Mouse (Mus musculus) retina, embryonic 14.5 days (tissue): ENCODE measurements around the gene Fxyd3.
A peak's percentile ranks its signal among the peaks of the same experiment; 100 is the strongest.

Experiments used
- DNase-seq: peaks from one replicate; pipeline ENCODE4 v3.0.0-alpha.2; 2015; ENCODE audit warnings: low spot score

Gene Fxyd3

DNA sequence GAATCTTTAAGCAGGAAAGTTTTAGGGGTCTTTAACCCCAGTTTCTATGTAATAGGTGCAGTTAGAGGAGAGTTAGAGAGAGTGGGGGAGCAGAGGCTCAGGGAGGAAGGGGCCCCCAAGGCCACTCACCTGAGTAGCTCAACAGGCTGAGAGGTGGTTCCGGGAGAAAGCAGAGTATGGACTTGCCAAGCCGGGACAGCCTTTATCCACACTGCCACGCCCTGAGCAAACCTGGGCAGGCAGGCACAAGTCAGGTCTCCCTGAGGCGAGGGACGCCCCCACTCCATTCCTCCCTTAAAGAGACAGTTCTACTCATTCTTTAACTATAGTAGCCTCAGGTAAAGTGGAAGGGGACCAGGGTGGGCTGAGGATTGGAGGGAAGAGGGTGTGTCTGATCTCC, at the start of gene Fxyd3:
Gene Fxyd3, minus strand, starts transcription at position 213 of the 400 bp plus-strand sequence.
- no peak for DNase-seq

DNA sequence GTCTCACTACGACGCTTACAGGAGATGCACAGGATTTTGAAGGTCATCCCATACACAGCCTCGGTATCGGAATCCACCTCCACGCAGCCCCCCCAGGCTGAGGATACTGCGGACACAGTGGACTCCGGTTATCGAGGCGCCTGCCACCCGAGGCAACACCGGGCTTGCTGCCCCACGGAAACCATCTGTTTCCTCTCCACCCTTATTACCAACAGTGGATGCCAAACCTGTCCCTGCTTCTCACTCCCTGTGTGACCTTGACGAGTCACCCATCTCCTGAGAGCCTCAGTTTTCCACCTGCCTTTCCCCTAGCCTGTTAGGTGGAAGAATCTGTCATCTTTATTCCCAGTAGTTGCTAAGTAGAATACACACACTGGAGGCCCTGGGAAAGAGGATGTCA, 48.6 kb upstream of the Fxyd3 start:
- DNase-seq, result no peak

DNA sequence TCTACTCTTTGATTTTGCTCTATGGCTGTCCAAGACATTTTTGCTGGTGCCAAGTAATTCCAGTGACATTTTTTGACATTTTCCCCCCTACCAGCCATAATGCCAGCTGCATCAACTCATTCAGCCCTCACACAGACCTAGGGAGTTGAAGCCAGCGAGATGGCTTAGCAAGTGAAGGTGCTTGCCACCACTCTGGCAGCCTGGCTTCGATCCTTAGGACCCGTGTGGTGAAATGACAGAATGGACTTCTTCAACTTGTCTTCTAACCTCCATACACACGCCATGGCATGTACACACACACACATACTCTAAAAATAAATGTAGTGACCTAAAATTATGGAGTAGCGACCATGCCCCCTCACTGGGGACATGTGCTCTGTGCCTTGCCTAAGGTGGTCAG, 47.9 kb upstream of the Fxyd3 start:
- no peak for DNase-seq

DNA sequence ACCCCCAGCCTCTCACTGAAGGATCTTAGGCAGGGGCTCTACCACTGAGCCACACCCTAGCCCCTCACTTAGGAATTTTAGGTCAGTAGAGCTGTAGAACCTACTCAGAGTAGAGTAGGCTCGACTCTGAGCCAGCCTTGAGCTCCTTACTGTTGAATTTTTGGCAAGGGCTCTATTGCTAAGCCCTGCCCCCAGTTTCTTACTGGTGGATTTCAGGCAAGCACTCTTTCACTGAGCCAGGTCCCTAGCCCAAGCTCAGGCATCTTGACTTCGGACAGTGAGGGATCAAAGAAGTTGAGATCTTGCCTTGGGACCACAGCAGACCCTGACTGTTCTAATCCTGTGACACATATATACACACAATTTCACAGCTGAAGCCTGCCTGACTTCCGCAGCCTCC, 47.2 kb upstream of the Fxyd3 start:
- DNase-seq, result no peak

DNA sequence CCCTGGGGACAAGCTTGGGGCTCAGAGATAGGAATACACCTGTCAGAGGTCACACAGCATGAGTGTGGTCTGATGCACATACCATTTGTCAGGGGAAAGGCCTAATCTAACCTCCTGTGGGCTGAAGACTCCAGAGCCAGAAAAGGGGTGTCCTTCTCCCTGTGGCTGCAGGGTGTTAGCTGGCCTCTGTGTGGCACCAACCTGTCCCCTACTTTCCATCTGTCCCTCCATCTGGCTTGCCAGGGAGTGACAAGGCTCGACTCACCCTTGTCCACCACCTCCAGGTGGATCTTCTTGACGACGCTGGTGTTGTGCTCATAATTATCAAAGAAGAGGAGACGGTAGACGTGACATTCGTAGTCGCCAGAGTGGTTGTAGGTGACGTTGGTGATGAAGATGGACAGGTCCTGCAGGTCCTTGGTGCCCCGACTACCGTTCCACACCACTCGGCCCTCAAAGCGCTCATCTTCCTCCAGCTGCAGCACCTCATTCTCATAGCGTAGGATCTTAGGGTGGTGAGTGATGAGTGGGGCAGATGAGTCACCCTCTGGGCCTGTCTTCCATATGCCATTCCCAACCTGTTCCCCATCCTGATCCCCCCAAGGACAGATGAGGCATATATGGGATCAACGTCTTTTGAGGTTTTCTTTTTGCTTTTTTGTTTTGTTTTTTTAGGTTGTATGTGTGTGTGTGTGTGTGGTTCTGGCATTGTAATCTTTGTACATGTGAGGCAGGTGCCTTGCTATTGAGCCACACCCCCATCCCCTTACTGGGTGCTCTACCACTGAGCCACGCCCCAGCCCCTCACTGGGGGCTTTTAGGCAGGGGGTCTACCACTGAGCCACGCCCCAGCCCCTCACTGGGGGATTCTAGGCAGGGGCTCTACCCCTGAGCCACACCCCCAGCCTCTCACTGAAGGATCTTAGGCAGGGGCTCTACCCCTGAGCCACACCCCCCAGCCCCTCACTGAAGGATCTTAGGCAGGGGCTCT, 46.4 kb upstream of the Fxyd3 start:
- DNase-seq, result no peak

DNA sequence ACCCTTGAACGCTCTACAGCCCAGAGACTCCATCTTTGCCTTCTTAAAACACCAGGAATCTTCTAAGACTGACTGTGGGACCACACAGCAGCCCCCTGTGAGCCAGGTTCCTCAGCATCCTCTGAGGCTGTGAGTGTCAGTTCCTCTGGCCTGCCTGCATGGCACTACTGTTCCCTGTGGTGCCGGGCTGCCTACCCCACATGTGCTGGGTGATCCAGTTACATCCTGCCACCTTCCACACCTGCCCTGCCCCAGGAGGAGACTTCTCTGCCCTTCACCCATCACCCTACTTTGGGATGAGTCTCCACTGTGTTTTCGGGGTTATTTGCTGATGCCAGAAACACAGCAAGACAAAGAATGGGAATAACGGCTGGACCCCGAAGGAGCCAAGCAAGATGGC, 43.1 kb upstream of the Fxyd3 start:
- no peak for DNase-seq

DNA sequence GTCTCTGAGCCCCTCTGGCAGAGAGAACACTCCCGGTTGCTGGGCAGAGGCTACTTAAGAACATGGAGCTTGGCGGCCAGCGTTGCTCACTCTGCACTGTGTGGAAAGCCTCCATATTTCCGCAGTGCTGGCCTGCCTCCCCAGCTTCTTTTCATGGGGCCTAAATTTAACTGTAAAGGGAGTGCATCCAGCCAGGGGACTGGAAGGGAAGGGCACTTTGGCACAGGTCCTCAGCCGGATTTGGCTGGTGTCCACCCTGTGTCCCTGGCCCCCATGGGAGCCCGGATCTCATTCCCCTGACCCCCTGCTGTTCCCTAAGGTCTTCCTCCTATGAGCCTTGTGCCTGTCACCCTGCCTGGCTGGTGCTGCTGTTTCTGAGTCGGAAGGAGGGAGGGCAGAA, 42.0 kb upstream of the Fxyd3 start:
- DNase-seq, result no peak

DNA sequence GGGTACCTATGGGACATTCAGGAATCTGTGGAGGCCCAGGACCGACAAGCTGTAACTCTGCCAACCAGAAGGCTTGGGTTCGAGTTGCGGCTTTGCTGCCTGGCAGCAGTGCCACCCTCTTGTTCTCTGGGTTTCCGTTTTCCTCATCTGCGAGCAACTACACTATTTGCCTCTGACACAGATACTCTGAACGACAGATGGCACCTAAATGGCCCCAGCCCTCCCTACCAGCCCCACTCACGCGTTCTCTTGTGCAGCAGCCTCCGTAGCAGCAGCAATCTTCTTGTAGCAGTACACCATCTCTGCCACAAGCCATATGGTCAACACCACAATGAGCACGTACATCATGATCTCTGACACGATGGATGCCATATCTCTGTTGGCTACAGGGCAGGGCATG, 41.0 kb upstream of the Fxyd3 start:
- no peak for DNase-seq

DNA sequence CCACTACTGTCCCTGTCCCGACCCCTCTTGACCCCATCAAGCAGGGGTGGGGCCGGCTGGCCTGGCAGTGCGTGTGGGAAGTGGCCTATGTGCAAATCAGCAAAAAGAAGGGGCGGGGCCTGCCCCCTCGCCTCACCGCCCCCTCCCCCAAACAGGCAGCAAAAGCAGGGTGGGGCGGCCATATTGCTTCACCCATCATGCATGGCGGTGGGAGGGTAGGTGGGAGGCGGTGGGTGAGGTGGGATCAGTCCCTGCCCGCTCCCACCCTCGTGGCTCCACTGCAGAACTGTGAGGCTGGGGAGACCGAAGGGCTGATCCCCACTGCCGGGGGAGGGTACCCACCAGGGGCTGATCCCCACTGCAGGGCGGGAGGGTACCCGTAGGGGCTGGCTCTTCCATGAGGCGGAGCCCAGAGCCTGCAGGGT, 40.2 kb upstream of the Fxyd3 start:
- no peak for DNase-seq

DNA sequence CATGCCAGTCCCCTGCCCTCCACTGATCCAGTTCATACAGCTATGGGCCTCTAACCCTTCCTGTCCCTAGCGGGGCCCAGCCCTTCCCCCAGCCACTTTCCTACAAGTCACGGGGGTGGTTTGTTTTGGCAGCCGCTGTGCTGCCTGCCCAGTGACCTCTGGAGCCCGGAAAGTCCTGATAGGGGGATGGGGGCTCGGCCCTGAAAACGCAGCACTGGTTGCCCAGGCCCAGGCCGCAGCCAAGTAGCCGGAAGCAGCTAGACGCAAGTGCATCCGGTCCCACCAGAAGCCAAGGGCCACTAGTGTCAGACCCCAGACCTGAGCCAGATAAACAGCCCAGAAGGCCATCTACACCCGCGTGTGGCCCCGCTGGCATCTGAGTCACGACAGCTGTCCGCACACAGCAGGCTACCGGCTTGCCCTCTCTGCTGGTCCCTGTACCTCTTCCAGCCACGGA, 39.1 kb upstream of the Fxyd3 start:
- DNase-seq, result no peak

DNA sequence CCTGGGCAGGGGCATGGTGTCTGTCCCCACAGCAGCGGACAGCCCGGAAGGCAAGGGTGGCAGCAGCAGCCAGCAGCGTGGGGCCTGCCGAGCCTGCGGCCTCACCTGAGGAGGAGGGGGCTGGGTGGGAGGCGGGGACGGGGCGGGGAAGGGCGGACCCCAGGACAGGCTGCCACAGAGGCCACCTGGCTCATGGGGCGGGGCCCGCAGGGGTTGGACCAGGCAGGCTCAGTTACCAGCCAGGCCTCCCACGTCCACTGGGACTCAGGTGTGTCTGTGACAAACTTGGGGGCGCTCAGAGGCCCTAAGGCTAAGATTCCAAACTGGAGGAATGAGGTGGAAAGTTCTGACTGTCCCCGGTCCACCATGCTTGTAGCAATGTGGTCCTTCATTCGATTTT, 38.7 kb upstream of the Fxyd3 start, which contains the start of gene Hpn:
Gene Hpn, minus strand, starts transcription at position 109 of the 400 bp plus-strand sequence.
- DNase-seq, result no peak

DNA sequence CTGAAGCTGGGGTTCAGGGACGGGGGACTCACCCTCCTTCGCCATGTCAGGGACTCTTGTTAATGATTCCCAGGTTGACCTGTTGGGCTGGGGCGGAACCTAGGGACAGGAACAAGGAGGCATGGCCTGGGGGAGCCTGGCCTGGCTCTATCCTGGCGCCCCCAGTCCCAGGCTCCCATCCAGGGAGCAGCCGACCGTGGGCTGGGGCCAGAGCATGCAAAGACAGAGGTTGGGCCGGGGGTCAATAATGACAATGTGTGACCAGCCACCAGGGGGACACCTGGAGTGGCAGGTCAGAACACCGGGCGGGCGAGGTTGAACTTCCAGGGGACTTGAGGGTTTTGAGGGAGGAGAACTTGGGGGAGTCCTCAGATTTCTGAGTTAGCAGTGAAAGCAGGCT, 38.1 kb upstream of the Fxyd3 start:
- DNase-seq, result no peak

DNA sequence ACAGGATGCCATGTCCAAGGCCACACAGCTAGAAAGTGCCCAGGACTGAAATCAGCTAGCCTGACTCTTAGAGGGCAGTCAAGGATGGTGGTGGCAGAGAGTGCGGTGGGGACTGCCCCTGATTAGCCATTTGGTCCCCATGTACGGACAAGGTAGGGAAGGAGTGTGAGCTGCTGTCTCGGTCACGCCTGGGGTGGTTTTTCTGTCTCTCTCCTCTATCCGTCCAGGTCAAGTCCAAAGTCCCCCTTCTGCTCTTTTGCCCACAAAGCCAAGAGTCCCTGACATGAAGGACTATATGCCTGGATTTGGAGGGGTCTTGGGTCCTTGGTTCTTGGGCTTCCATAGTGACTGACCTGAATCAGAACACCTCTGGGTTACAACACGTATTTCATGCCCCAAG, 37.3 kb upstream of the Fxyd3 start:
- no peak for DNase-seq

DNA sequence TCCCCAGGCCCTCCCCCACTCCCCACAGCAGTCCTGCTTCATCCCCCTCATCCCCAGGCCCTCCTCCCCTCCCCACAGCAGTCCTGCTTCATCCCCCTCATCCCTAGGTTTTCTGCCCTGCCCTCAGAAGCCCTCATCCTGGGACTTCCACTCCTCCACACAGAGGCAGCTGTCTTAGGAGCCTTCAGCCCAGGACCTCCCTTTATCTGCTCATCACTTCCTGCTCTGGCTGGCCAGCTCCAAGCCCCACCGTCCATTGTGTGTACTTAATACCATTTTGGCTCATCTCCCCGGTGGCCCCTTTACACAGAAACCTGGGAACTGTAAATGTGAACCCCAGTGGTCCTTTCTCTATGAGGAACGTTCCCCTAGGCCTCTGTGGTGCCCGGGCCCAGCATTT, 35.5 kb upstream of the Fxyd3 start:
- no peak for DNase-seq

DNA sequence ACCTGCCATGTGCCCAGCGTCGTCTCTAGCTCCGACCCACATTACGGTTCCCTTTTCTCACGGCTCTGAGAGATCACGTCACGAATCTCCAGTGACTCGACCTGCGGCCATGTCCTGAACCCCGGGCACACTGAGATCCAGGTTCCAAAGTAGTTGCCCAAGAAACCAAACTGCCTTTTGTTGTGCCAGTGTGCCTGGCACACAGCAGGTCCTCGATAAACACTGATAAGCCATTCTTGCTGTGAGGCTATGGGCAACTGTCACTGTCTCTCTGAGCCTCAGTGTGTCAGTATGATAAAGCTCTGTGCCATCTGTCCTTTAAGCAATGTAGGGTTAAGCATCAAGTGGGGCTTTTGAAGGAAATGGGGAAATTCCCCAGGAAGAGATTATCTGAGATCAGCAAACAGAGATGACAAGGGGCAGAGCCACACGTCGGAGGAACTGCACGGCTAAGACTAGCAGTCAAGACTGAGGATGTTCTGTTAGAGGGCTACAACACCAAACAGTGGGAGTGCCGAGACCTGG, 34.4 kb upstream of the Fxyd3 start:
- DNase-seq, result no peak

DNA sequence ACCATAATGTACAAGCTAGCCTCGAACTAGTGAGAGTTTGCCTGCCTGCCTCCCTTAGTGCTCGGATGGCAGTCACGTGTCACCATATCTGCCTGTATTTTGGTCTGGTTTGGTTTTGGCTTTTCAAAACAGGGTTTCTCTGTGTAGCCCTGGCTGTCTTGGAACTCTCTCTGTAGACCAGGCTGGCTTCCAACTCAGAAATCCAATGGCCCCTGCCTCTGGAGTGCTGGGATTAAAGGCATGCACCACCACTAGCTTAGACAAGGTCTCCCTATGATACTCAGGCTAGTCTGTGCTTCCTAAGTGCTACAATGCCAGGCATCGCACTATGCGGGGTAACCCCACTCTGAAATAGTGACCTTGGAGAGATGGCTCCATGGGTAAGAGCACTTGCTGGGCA, 33.3 kb upstream of the Fxyd3 start:
- no peak for DNase-seq

DNA sequence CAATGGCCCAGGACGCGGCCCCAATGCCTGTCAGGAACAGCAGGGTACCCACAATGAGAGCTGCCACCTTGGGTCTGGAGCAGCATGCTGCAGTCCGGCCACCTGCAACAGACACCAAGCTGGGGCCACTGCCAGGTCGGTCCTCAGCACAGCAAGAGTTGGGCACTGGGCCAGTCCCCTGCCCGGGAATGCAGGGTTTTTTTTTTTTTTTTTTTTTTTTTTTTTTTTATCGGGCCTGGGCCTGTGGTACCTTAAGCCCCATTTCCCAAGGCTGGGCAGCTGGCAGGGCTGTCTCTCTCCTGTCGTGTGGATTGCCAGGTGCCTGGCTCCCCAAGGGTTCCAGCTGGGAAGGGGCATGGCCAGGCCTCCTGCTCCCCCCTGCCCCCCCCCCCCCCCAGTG, 32.6 kb upstream of the Fxyd3 start:
- DNase-seq, result no peak

DNA sequence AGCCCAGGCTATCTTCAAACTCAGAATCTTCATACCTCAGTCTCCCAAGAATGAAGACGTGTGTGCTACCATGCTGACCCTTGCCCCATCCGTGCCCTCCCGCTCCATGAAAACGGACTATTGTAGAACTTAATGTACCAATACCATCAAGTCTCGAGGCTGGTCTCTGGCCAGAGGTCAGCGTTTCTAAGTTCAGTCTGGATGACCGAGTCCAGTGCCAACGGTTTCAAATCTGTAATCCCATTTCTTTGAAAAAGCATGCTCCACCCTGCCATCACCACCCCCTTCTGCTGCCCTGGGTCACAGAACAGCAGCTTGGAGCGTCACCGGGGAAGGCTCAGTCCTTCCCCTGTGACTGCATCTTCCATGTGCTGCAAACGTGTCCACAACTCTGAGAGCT, 31.3 kb upstream of the Fxyd3 start:
- no peak for DNase-seq

DNA sequence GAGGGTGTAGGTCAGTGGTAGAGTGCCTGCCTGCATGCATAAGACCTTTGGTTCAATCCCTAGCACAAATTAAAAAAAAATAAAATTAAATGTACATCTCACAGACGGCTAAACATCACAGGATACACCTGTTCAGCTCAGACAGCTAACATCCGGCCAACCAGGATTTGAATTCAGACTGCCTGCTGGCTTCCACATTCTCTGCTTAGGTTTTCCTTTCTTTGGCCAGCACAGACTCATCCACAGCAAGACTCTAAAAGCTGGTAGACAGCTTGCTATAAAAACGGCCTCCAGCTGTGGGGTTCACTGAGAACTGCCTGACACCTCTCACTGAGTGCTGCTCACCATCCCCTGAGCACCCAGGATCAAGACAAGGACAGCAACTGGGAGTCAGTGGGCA, 29.7 kb upstream of the Fxyd3 start:
- no peak for DNase-seq

DNA sequence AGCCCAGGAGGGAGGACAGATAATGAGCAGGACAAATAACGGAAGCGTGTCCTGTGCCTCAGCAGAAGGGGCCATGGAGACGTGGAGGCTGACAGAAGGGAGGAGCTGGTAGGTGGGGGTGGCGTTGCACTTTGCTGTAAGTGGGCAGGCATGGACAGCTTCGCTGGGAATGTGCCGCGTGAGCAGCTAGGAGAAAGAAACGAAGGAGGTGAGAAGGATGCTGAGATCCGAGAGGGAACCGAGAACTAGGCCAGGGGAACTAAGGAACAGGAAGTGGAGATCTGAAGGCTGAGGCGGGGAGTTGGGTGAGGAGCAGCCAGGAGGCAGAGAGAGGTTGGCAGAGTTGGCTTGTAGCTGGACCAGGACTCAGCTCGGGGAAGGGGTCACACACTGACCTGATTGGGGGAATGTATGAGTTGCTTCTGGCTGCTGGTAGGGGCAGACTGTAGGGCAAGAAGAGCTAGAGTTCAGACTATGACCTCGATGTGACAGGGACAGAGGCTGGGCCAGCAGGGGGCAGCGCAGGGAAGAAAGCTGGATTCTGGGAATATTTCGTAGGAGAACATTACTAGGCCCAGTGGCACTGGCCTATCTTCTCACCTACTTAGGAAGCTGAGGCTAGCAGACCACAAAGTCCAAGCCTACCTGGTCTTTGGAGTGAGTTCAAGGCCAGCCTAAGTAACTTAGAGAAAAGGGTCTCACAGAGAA, 28.7 kb upstream of the Fxyd3 start:
- DNase-seq, result peak; percentile 63

DNA sequence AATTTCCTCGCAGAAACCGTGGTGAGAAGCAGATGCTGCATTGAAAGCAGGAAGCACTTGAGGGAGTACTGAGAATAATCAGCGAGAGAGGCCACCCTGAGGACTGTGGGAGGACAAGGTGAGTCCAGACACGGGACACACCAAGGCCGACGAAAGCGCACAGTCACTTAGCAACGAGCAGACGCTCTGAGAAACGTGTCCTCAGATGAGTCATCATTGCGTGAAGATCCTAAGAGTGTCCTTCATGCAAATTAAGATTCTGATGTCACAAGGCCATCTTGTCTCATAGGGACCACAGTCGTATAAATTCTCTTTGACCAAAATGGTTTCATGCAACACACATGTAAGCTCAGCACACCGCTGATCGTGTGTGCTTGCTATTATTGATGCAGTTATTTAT, 24.3 kb upstream of the Fxyd3 start:
- DNase-seq, result no peak

DNA sequence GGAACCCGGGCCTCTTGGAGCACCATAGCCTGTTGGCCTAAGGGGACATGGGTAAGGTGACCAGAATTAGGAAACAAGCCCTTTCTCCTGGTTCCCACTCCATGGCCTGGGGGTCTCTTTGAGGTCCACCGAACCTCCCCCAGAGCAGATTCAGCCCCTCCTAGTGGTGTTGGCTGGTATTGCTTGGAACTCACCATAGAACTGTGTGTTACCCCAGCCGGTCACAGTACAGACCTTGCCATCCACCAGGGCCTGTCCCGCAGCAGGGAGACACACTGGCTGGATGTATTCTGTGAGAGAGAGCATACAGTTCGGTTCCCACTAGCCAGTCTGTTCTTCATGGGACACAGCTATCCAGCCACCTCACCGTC, 23.1 kb upstream of the Fxyd3 start:
- DNase-seq, result peak; percentile 21
